ENCODE assay signal across 8 mouse cellular contexts in genomic region chr8:123717104-123717503, GRCm38 (mm10).
DNase-seq lines count a peak whose midpoint lies in the region; ATAC-seq and TF ChIP-seq lines count a peak whose summit lies in the region.
"Had no signal": no experiment of that assay in that cellular context is flagged by ENCODE, and none has a peak within 500 bp of the region (broad histone marks: within the 10 kb centered on the region; RNA-seq: fewer than 3 reads in every experiment).

No protein-coding gene starts in this region.

- no peak for DNase-seq in heart, adult 18-20 months
- DNase-seq in lung, postnatal 10 days: peak; percentile 44
- DNase-seq in lung, adult 18-20 months: no peak
- peak; percentile 31 for DNase-seq in heart, postnatal 4 days
- peak; percentile 34 for DNase-seq in stomach, postnatal 0 days (ENCODE audit: low spot score)

- no peak overlapping the region for H3K4me3 ChIP-seq in heart, embryonic 13.5 days
- no peak overlapping the region for H3K4me3 ChIP-seq in stomach, postnatal 0 days (ENCODE audit: low read depth, low read length)

- H3K27ac ChIP-seq in heart, embryonic 13.5 days (replicated peaks): peak overlapping the region; percentile 66
- peak overlapping the region; percentile 65; the same call in 1 of the 2 replicates for H3K27ac ChIP-seq in stomach, postnatal 0 days (replicated peaks)
- H3K27ac ChIP-seq: hindbrain, embryonic 14.5 days had no signal

- no peaks in the 10 kb centered on the region for H3K27me3 ChIP-seq in heart, embryonic 13.5 days (replicated peaks)
- H3K27me3 ChIP-seq in stomach, postnatal 0 days (ENCODE audit: control insufficient read depth, insufficient read depth, low read length): no peaks in the 10 kb centered on the region

- no peak overlapping the region for H3K4me2 ChIP-seq in heart, embryonic 13.5 days
- no peak overlapping the region for H3K4me2 ChIP-seq in stomach, postnatal 0 days (replicated peaks; ENCODE audit: low read depth)
- H3K4me2 ChIP-seq: hindbrain, embryonic 14.5 days had no signal

- peaks cover 51% of the 10 kb centered on the region for H3K4me1 ChIP-seq in heart, embryonic 13.5 days
- 0 out of 2 replicates have a peak, but pooled peaks cover 8% of the 10 kb centered on the region for H3K4me1 ChIP-seq in stomach, postnatal 0 days (replicated peaks; ENCODE audit: control insufficient read depth, insufficient read depth)

- no peak for TF ChIP-seq CTCF in stomach, postnatal 0 days (IDR thresholded peaks at IDR 0.05; ENCODE audit: low read depth)

- H3K9ac ChIP-seq in heart, embryonic 13.5 days: no peak overlapping the region
- no peak overlapping the region for H3K9ac ChIP-seq in stomach, postnatal 0 days (ENCODE audit: low read length)
- H3K9ac ChIP-seq: hindbrain, embryonic 14.5 days had no signal

- no peak for TF ChIP-seq EP300 in stomach, postnatal 0 days (optimal IDR thresholded peaks at IDR 0.05)

- ATAC-seq in heart, embryonic 13.5 days (ENCODE audit: extremely low read depth, insufficient number of reproducible peaks, low FRiP score, low TSS enrichment): no peak
- ATAC-seq in stomach, postnatal 0 days (ENCODE audit: low FRiP score, low TSS enrichment): no peak
- no peak for ATAC-seq in megakaryocyte progenitor cell, adult 5-6 weeks (replicated peaks; ENCODE audit: poor library complexity)

- 31% methylated on average over 2 of the region's 2 CpGs for WGBS in heart, embryonic 13.5 days
- 40% methylated on average over 2 of the region's 2 CpGs for WGBS in stomach, postnatal 0 days

- no peaks in the 10 kb centered on the region for H3K36me3 ChIP-seq in heart, embryonic 13.5 days
- no peaks in the 10 kb centered on the region for H3K36me3 ChIP-seq in stomach, postnatal 0 days (ENCODE audit: control insufficient read depth, insufficient read depth, low read length)

- no peaks in the 10 kb centered on the region for H3K9me3 ChIP-seq in heart, embryonic 13.5 days
- no peaks in the 10 kb centered on the region for H3K9me3 ChIP-seq in stomach, postnatal 0 days (ENCODE audit: control insufficient read depth, low read length)

Comparison
In these comparisons a context has a peak if more than half of its experiments do, and no peak if none do; other contexts are left out.
1. DNase-seq: peak in lung, postnatal 10 days (single experiment), heart, postnatal 4 days (single experiment) and stomach, postnatal 0 days (single experiment); none in heart, adult 18-20 months (0 of 2) and lung, adult 18-20 months (0 of 2).